Mouse (Mus musculus) E14TG2a.4 (cell line): ENCODE results near the gene Ctbp2.

Experiments used
- H3K27me3 ChIP-seq: 2 replicates; pipeline ENCODE4 v1.6.1; 2014; ENCODE audit warnings: low read length, control low read depth; ENCODE audit not compliant: insufficient read depth
- H3K36me3 ChIP-seq: 2 replicates; pipeline ENCODE4 v1.6.1; 2014; ENCODE audit warnings: low read length, control low read depth; ENCODE audit not compliant: insufficient read depth
- H3K4me1 ChIP-seq: replicated peaks from 2 replicates; pipeline ENCODE4 v1.6.1; 2014; ENCODE audit warnings: low read depth, low read length, control low read depth
- H3K4me3 ChIP-seq: replicated peaks from 2 replicates; pipeline ENCODE4 v1.5.1; 2014; ENCODE audit warnings: mild to moderate bottlenecking, low read length
- H3K9me3 ChIP-seq: 2 replicates; pipeline ENCODE4 v1.6.1; 2014; ENCODE audit warnings: low read length, control low read depth
- CTCF ChIP-seq: conservative IDR thresholded peaks from 2 replicates; pipeline ENCODE4 v1.5.1; 2014; ENCODE audit warnings: low read length
- NANOG ChIP-seq: IDR thresholded peaks from 2 replicates; pipeline ENCODE4 v1.6.1; 2014; ENCODE audit warnings: borderline replicate concordance, low read length, mixed read lengths
- POU5F1 ChIP-seq: IDR thresholded peaks from 2 replicates; pipeline ENCODE4 v1.6.1; 2014; ENCODE audit warnings: low read length, borderline replicate concordance

The Ctbp2 gene

DNA sequence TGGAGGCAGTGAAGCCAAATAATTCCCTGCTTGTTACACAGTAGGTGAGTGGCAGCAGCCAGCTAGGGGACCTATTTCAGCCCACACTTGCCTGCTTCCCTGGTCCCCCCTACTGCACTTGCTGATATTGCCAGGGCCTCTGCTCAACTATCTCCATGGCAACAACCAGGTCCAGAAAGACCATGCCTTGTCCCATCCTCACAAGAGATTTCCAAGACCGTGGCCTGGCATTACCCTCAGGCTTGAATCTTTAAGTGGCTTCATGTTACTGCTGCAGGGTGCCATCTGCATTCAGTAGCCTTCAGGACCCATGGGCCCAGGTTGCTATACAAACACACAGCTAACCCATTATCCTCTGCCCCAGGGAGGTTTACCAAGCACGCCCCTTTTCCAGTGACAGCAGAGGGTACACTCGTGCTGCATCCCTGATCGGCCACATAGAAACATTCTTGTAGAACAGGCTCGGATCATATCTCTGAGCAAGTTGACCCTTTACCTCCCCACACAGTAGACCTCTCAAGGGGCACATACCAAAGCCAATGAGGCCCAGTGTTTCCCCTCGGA, 129.4 kb downstream of the Ctbp2 start:
- no peak for TF ChIP-seq CTCF
- no peak for TF ChIP-seq POU5F1
- TF ChIP-seq NANOG = no peak
- H3K4me1 ChIP-seq = peaks cover 89% of the 10 kb centered on the region

DNA sequence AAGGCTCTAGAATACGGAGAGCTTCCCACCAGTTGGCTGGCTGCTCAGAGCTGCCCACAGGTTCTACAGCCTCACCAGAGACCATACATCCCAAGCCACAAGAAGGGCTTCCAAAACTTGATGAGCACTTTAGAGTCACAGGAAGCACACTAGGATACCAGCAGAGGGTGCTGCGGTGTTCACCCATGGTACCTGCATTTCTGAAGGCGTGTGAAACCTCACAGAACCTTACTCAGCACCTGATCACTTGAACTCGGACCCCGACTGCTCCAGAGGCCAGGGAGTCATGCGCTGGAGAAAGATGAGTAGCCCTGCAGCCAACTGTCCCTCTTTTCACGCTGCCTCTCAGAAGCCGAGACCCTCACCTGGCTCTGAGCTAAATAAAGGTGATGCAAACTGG, 130.0 kb downstream of the Ctbp2 start:
- Histone ChIP-seq H3K4me1 (peaks cover 89% of the 10 kb centered on the region), H3K36me3 (peaks cover 100% of the 10 kb centered on the region), H3K9me3 (no peaks in the 10 kb centered on the region), H3K4me3 (no peak overlapping the region), H3K27me3 (no peaks in the 10 kb centered on the region)
- TF ChIP-seq POU5F1 = no peak
- TF ChIP-seq CTCF = no peak
- TF ChIP-seq NANOG = no peak

More for the DNA sequence above, 129.4 kb downstream of the Ctbp2 start:
- H3K36me3 ChIP-seq = peaks cover 100% of the 10 kb centered on the region
- H3K27me3 ChIP-seq = no peaks in the 10 kb centered on the region
- H3K4me3 ChIP-seq = no peak overlapping the region
- H3K9me3 ChIP-seq = no peaks in the 10 kb centered on the region

DNA sequence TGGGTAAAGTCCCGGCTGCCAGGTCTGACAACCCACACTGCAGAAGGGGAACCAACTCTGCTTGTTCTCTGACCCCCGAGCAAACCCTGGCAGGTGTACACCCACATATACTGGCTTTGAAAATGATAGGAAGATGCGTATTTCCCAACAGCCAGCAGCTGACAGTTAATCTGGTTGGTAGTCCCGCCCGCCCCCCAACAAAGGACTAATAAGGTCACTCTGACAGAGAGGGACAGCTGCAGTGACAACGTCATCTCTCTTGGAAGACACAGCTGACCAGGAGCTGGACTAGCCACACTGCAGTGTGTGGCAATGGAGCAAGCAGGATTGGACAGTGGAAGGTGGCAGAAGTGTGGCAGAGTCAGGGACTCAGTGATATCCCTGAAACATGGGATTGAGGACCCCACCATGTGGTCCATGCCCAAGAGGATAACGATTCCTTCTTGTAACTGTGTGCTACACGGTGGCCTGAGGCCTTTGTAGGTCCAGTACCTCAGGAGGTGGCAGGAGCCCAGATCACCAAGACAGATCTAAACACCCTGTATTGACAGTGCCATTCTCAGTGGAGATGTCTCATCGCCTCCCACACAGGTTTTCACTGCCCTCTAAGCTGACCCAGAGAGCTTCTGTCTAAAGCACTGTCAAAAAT, 131.1 kb downstream of the Ctbp2 start:
- Histone ChIP-seq H3K9me3 (no peaks in the 10 kb centered on the region), H3K36me3 (peaks cover 100% of the 10 kb centered on the region), H3K27me3 (no peaks in the 10 kb centered on the region), H3K4me3 (no peak overlapping the region), H3K4me1 (peaks cover 89% of the 10 kb centered on the region)
- no peak for TF ChIP-seq CTCF
- TF ChIP-seq NANOG = no peak
- no peak for TF ChIP-seq POU5F1

DNA sequence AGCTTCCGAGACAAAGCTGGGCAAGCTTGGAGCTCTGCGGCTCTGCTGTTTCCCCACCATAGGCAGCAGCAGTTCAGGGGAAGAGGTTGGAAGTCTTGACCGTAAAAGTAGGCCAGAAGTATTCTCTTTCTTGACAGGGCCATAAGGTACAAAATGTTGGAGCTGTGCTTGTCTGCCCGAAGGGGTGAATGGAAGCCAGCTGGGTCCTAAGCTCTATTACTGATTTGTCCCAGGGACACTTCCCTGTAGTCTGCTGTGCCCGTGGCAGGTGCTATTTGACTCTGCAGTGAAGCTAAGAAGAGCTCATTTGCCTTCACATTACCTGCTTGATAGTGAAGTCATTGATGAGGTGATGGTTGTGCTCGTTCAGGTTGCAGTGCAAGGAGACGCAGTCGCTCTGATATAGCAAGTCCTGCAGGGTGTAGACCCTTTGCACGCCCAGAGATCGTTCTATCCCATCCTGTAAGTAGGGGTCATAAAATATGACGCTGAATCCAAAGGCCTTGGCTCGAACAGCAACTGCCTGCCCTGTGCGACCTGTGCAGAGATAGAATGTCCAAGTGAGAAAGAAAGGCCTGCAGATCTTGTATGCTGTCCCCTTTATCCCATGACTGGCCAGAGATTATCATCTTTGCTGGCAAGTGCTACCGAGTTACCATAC, 132.8 kb downstream of the Ctbp2 start:
- Histone ChIP-seq H3K4me1 (peaks cover 76% of the 10 kb centered on the region), H3K27me3 (no peaks in the 10 kb centered on the region), H3K9me3 (no peaks in the 10 kb centered on the region), H3K36me3 (peaks cover 95% of the 10 kb centered on the region), H3K4me3 (no peak overlapping the region)
- no peak for TF ChIP-seq CTCF
- no peak for TF ChIP-seq NANOG
- no peak for TF ChIP-seq POU5F1

DNA sequence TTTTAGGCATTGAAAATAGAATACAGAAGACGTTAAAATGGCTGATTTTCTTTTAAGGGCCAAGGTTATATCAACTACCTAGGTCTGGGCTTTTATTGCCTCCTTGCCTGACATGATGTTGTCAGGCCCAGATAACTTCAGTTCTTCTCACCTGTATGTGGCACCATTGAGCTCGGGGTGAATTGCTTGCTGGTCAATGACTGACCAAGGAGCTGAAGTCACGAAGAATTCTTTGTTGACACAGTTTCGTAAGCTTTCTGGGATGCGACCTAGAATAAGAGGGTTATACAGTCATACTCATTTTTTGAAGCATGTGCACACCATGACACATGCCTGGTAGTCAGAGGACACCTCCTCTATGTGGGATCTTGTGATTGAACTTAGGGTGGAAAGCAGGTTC, 134.3 kb downstream of the Ctbp2 start:
- TF ChIP-seq POU5F1 (no peak), NANOG (no peak), CTCF (no peak)
- no peaks in the 10 kb centered on the region for H3K9me3 ChIP-seq
- H3K4me3 ChIP-seq = no peak overlapping the region
- H3K27me3 ChIP-seq = no peaks in the 10 kb centered on the region
- H3K36me3 ChIP-seq = peaks cover 95% of the 10 kb centered on the region
- H3K4me1 ChIP-seq = peaks cover 60% of the 10 kb centered on the region

DNA sequence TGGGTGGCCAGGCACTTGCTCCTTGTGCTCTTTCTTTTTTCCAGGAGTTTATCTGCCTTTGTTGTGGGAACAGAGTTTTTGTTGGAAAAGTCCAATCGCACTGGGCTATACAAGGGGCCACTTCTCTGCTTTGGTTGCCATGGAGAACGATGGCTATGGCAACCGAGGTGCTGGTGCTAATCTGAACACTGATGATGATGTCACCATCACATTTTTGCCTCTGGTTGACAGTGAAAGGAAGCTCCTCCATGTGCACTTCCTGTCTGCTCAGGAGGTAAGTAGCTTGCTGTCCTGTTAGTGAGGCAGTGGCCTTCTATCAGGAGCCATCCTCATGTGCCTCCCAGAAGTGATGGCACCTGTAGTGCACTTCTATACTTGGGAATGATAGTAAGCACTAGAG, 141.5 kb downstream of the Ctbp2 start:
- Histone ChIP-seq H3K36me3 (peaks cover 77% of the 10 kb centered on the region), H3K9me3 (no peaks in the 10 kb centered on the region), H3K27me3 (no peaks in the 10 kb centered on the region), H3K4me3 (no peak overlapping the region), H3K4me1 (peaks cover 4% of the 10 kb centered on the region; the same call in 1 of the 2 replicates)
- TF ChIP-seq NANOG (no peak), CTCF (no peak), POU5F1 (no peak)

DNA sequence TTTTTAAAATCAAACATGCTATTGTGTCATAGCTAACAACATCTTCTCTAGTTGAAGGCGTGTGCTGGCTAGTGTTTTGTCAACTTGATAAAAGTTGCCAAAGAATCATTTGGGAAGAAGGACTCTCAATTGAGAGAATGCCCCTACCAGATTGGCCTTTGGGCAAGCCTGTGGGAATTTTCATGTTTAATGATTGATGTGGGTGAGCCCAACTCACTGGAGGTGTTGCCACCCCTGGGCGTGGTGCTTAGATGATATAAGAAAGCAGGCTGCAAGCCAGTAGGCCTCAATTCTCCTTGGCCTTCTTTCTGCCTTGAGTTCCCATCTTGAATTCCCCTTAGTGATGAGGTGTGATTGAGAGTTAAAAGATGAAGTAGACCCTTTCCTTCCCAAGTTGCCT, 146.2 kb downstream of the Ctbp2 start:
- Histone ChIP-seq H3K9me3 (no peaks in the 10 kb centered on the region), H3K4me3 (no peak overlapping the region), H3K27me3 (no peaks in the 10 kb centered on the region), H3K4me1 (peaks cover 12% of the 10 kb centered on the region), H3K36me3 (peaks cover 62% of the 10 kb centered on the region)
- TF ChIP-seq POU5F1 = no peak
- TF ChIP-seq CTCF = no peak
- TF ChIP-seq NANOG = no peak

DNA sequence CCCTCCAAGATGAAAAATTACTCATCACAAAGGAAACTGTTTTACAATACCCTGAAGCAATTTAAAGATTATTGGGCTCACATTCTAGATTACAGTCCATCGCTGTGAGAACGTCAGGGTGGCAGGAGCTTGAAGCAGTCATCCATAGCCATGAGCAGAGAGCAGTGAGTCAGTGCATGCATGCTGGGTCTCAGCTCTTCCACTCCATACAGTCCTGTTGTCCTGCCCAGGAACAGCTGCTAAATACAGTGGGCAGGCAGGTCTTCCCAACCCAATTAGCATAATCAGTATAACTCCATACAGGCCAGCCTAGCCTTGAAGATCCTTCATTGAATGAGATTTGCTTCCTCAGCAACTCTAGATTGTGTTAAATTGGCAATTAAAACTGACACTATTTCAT, 148.1 kb downstream of the Ctbp2 start:
- H3K4me1 ChIP-seq = peaks cover 8% of the 10 kb centered on the region
- no peak overlapping the region for H3K4me3 ChIP-seq
- TF ChIP-seq CTCF = no peak
- TF ChIP-seq NANOG = no peak
- no peak for TF ChIP-seq POU5F1
- no peaks in the 10 kb centered on the region for H3K27me3 ChIP-seq
- H3K9me3 ChIP-seq = no peaks in the 10 kb centered on the region
- peaks cover 47% of the 10 kb centered on the region for H3K36me3 ChIP-seq

DNA sequence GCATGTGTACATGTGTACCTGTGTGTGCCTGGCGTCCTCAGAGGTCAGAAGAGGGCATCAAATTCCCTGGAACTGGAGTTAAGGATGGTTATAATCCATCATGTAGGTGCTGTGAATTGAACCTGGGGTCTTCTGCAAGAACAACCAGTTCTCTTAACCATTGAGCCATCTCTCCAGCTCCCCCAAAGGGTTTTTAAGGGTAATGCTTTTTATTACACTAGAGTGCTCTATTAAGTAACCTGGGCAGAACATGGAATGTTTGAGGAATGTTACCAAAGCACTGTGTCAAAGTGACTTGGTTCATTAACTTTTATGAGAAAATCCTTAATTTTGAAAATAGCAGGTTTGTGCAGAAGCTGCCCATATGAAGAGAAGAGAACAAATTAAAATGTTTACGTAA, 152.1 kb downstream of the Ctbp2 start:
- Histone ChIP-seq H3K36me3 (peaks cover 31% of the 10 kb centered on the region), H3K4me1 (peaks cover 8% of the 10 kb centered on the region), H3K4me3 (no peak overlapping the region), H3K9me3 (no peaks in the 10 kb centered on the region), H3K27me3 (no peaks in the 10 kb centered on the region)
- TF ChIP-seq CTCF (0 out of 2 replicates have a peak, but pooled peaks have one; percentile 8), NANOG (no peak)
